Mouse (Mus musculus) stomach, postnatal 0 days (tissue): ENCODE measurements around the gene Nectin4. TPM values are rescaled to one million over a fixed set of nuclear protein-coding genes. Genes with fewer than 3 reads are reported as not detected.
"Not testable (repeated sequence)": the region's sequence is repeated elsewhere in the genome, so short reads cannot be mapped to it uniquely, and the experiment has no call there.

Experiments
- ATAC-seq: fragments of 200-750 bp; cut with Nextera tagmentation; 2 replicates; pipeline ENCODE4 v1.8.0; 2017; ENCODE audit not compliant: low FRiP score, low TSS enrichment
- DNase-seq: peaks from one replicate; pipeline ENCODE4 v3.0.0-alpha.2; 2016; ENCODE audit warnings: low spot score
- H3K27ac ChIP-seq: fragments of 300-500 bp; sonication (generic); replicated peaks from 2 replicates; pipeline ENCODE4 v1.5.1; 2014; ENCODE audit warnings: mild to moderate bottlenecking, control low read depth
- H3K27me3 ChIP-seq: fragments of 300-500 bp; sonication (generic); 2 replicates; pipeline ENCODE4 v1.6.1; 2014; ENCODE audit warnings: low read length; ENCODE audit not compliant: control insufficient read depth, insufficient read depth
- H3K36me3 ChIP-seq: fragments of 300-500 bp; sonication (generic); 2 replicates; pipeline ENCODE4 v1.6.1; 2014; ENCODE audit warnings: low read length, mixed read lengths; ENCODE audit not compliant: control insufficient read depth, insufficient read depth
- H3K4me1 ChIP-seq: fragments of 300-500 bp; sonication (generic); replicated peaks from 2 replicates; pipeline ENCODE4 v1.6.1; 2014; ENCODE audit warnings: antibody characterized with exemption; ENCODE audit not compliant: control insufficient read depth, insufficient read depth
- H3K4me2 ChIP-seq: fragments of 300-500 bp; sonication (generic); replicated peaks from 2 replicates; pipeline ENCODE4 v1.6.1; 2014; ENCODE audit warnings: low read depth, mild to moderate bottlenecking, control low read depth, moderate library complexity
- H3K4me3 ChIP-seq: fragments of 300-500 bp; sonication (generic); 2 replicates; pipeline ENCODE4 v1.5.1; 2014; ENCODE audit warnings: low read depth, low read length, control low read depth
- H3K9ac ChIP-seq: fragments of 300-500 bp; sonication (generic); 2 replicates; pipeline ENCODE4 v1.6.1; 2014; ENCODE audit warnings: mild to moderate bottlenecking, low read length, control low read depth, mixed read lengths
- H3K9me3 ChIP-seq: fragments of 300-500 bp; sonication (generic); 2 replicates; pipeline ENCODE4 v1.6.1; 2016; ENCODE audit warnings: low read length; ENCODE audit not compliant: control insufficient read depth
- CTCF ChIP-seq: IDR thresholded peaks from 2 replicates; pipeline ENCODE4 v1.5.1; 2016; ENCODE audit warnings: antibody characterized with exemption, low read depth, mild to moderate bottlenecking, moderate library complexity
- EP300 ChIP-seq: optimal IDR thresholded peaks from 2 replicates; pipeline ENCODE3; 2016; ENCODE audit warnings: antibody characterized with exemption
- WGBS: fragments of 180-500 bp; shearing (Covaris S2); extraction: QIAGEN DNeasy Blood & Tissue Kit; methylation state at CpG from one replicate; pipeline ENCODE4 v1.1.7; 2014; 5-methylcytosine and 5-hydroxymethylcytosine counted together
- polyA plus RNA-seq: library from polyadenylated mRNA; unstranded; fragments of >200 nt; fragmentation: Nextera tagmentation; extraction: Ambion mirVana; gene quantifications from 2 replicates; pipeline ENCODE4 v1.2.1, GENCODE M21; 2015

Nectin4 gene
- 45.5 and 48.2 TPM in 2 replicates for polyA plus RNA-seq

- TF ChIP-seq CTCF (no peak), EP300 (no peak)
- Histone ChIP-seq H3K4me2 (peak within 1 kb of the TSS; percentile 51), H3K9me3 (no peaks in the 10 kb centered on the region), H3K9ac (peak within 1 kb of the TSS; percentile 66), H3K4me1 (0 out of 2 replicates have a peak, but pooled peaks cover 7% of the 10 kb centered on the region), H3K27me3 (no peaks in the 10 kb centered on the region), H3K36me3 (no peaks in the 10 kb centered on the region), H3K4me3 (peak within 1 kb of the TSS; percentile 35), H3K27ac (peak within 1 kb of the TSS; percentile 91)
- DNase-seq, result peak; percentile 90
- peak; percentile 83 for ATAC-seq
- 32% methylated on average over 20 of the region's 20 CpGs for WGBS
Observed at GRCm38 (mm10) chr1:171369845-171370556, at the start of gene Nectin4. TSS of gene Nectin4 (plus strand) at chr1:171370099.

GRCm38 (mm10) chr1:171320151-171320550, 49.7 kb upstream of the Nectin4 start:
- no peak for DNase-seq
- no peaks in the 10 kb centered on the region for H3K9me3 ChIP-seq
- 23% methylated on average over 5 of the region's 5 CpGs for WGBS
- H3K27me3 ChIP-seq, result no peaks in the 10 kb centered on the region
- no peak overlapping the region for H3K9ac ChIP-seq
- no peaks in the 10 kb centered on the region for H3K4me1 ChIP-seq
- H3K27ac ChIP-seq, result no peak overlapping the region
- H3K36me3 ChIP-seq, result no peaks in the 10 kb centered on the region
- 0 out of 2 replicates have a peak overlapping the region, but pooled peaks have one; percentile 14 for H3K4me2 ChIP-seq
- TF ChIP-seq EP300 (no peak), CTCF (no peak)
- no peak overlapping the region for H3K4me3 ChIP-seq
- no peak for ATAC-seq

GRCm38 (mm10) chr1:171321415-171321814, 48.5 kb upstream of the Nectin4 start:
- no peaks in the 10 kb centered on the region for H3K4me1 ChIP-seq
- H3K36me3 ChIP-seq, result no peaks in the 10 kb centered on the region
- no peaks in the 10 kb centered on the region for H3K9me3 ChIP-seq
- TF ChIP-seq CTCF (peak; percentile 80), EP300 (no peak)
- H3K4me2 ChIP-seq, result no peak overlapping the region
- DNase-seq (peak; percentile 20), ATAC-seq (no peak)
- H3K9ac ChIP-seq, result no peak overlapping the region
- no peaks in the 10 kb centered on the region for H3K27me3 ChIP-seq
- H3K27ac ChIP-seq, result no peak overlapping the region
- H3K4me3 ChIP-seq, result no peak overlapping the region

- ATAC-seq (peak; percentile 94), DNase-seq (peak; percentile 68)
- no peaks in the 10 kb centered on the region for H3K4me1 ChIP-seq
- H3K27ac ChIP-seq, result peak overlapping the region; percentile 56; the same call in 1 of the 2 replicates
- H3K27me3 ChIP-seq, result no peaks in the 10 kb centered on the region
- no peak overlapping the region for H3K4me3 ChIP-seq
- TF ChIP-seq EP300 (no peak), CTCF (no peak)
- H3K9ac ChIP-seq, result no peak overlapping the region; the same call in 1 of the 2 replicates
- H3K36me3 ChIP-seq, result no peaks in the 10 kb centered on the region
- H3K9me3 ChIP-seq, result no peaks in the 10 kb centered on the region
- no peak overlapping the region for H3K4me2 ChIP-seq
- 91% methylated on average over 1 of the region's 1 CpGs for WGBS
Observed at GRCm38 (mm10) chr1:171322012-171322411, 47.9 kb upstream of the Nectin4 start.

GRCm38 (mm10) chr1:171325571-171325970, 44.3 kb upstream of the Nectin4 start:
- Histone ChIP-seq H3K4me2 (no peak overlapping the region), H3K27ac (no peak overlapping the region), H3K9me3 (no peaks in the 10 kb centered on the region), H3K27me3 (no peaks in the 10 kb centered on the region), H3K9ac (no peak overlapping the region), H3K4me3 (no peak overlapping the region), H3K36me3 (no peaks in the 10 kb centered on the region), H3K4me1 (0 out of 2 replicates have a peak, but pooled peaks cover 4% of the 10 kb centered on the region)
- no peak for DNase-seq
- no peak for TF ChIP-seq CTCF
- no peak for TF ChIP-seq EP300
- 73% methylated on average over 2 of the region's 2 CpGs for WGBS
- ATAC-seq, result no peak

- not testable (repeated sequence) for H3K36me3 ChIP-seq, H3K9me3 ChIP-seq, DNase-seq, H3K27ac ChIP-seq, H3K9ac ChIP-seq, ATAC-seq, H3K4me1 ChIP-seq, H3K4me3 ChIP-seq, H3K4me2 ChIP-seq, H3K27me3 ChIP-seq
- 84% methylated on average over 3 of the region's 4 CpGs for WGBS
Observed at GRCm38 (mm10) chr1:171326588-171326987, 43.3 kb upstream of the Nectin4 start.
